15 mouse cellular contexts compared by ENCODE assay signal in the genomic region with DNA sequence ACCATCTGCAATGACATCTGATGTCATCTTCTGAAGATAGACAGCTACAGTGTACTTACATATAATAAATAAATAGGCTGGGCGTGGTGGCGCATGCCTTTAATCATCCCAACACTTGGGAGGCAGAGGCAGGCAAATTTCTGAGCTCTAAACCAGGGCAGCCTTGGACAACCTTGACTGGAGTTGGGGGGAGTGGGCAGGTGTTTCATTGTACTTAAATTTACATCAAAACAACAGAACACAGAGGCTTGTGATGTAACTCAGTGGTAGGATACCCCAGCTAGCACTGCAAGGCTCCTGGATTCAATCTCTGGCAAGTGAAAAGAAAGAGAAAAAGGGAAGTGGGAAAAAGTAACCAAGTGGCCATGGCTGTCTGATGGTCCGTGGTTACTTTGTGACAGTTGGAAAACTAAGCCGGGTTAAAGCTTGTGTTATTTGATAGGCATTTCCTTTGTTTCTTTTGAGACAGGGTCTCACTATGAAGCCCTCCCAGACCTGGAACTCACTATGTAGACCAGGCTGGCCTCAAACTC. TPM values are rescaled to one million over a fixed set of nuclear protein-coding genes. Genes with fewer than 3 reads are reported as not detected.
"Had no signal": no experiment of that assay in that cellular context is flagged by ENCODE, and none has a peak within 500 bp of the region (broad histone marks: within the 10 kb centered on the region; RNA-seq: fewer than 3 reads in every experiment).

No protein-coding gene starts in this region.

- H3K4me1 ChIP-seq: limb, embryonic 15.5 days; midbrain, embryonic 13.5 days had no signal

- H3K27ac ChIP-seq: kidney, postnatal 0 days; limb, embryonic 15.5 days; liver, embryonic 12.5 days; macrophage; midbrain, embryonic 13.5 days; stomach, postnatal 0 days had no signal

- H3K9ac ChIP-seq: limb, embryonic 15.5 days; liver, embryonic 12.5 days; lung, embryonic 14.5 days; midbrain, embryonic 13.5 days had no signal

- H3K4me3 ChIP-seq: limb, embryonic 15.5 days; liver, embryonic 12.5 days; midbrain, embryonic 13.5 days had no signal

- H3K27me3 ChIP-seq: limb, embryonic 15.5 days; liver, embryonic 12.5 days; midbrain, embryonic 13.5 days had no signal

- ATAC-seq: liver, embryonic 12.5 days had no signal

- H3K4me2 ChIP-seq: limb, embryonic 15.5 days; liver, embryonic 12.5 days; lung, embryonic 14.5 days; midbrain, embryonic 13.5 days had no signal

- H3K9me3 ChIP-seq: limb, embryonic 15.5 days; liver, embryonic 12.5 days; midbrain, embryonic 13.5 days had no signal

- DNase-seq: kidney, adult 8-10 months; kidney, postnatal 36 days; layer of hippocampus, postnatal 36 days; lung, postnatal 14 days; right cerebral cortex, postnatal 14 days; thymus, postnatal 14 days had no signal

RNA-seq across cellular contexts. Expression of a gene that starts 46.5 kb away (rescaled TPM):
- total RNA-seq: midbrain, postnatal 0 days had no signal
- polyA plus RNA-seq: small intestine, adult 2 months had no signal
